Mouse (Mus musculus) hindbrain, embryonic 10.5 days (tissue): Measurements from ENCODE around the gene Zfand2a. TPM values are rescaled to one million over a fixed set of nuclear protein-coding genes. Genes with fewer than 3 reads are reported as not detected.
A peak's percentile ranks its signal among the peaks of the same experiment; 100 is the strongest.

Experiments used
- DNase-seq: peaks from one replicate; pipeline ENCODE4 v3.0.0-alpha.2; 2017; ENCODE audit warnings: low spot score
- H3K27ac ChIP-seq: fragments of 300-500 bp; sonication (generic); 2 replicates; pipeline ENCODE4 v1.5.1; 2016; ENCODE audit warnings: mild to moderate bottlenecking, moderate library complexity
- H3K27me3 ChIP-seq: fragments of 300-500 bp; sonication (generic); 2 replicates; pipeline ENCODE4 v1.6.1; 2016; ENCODE audit warnings: mild to moderate bottlenecking; ENCODE audit not compliant: poor library complexity, insufficient read depth, severe bottlenecking
- H3K36me3 ChIP-seq: fragments of 300-500 bp; sonication (generic); 2 replicates; pipeline ENCODE4 v1.6.1; 2016; ENCODE audit warnings: mild to moderate bottlenecking, moderate library complexity
- H3K4me1 ChIP-seq: fragments of 300-500 bp; sonication (generic); replicated peaks from 2 replicates; pipeline ENCODE4 v1.6.1; 2016; ENCODE audit warnings: mild to moderate bottlenecking
- H3K4me3 ChIP-seq: fragments of 300-500 bp; sonication (generic); 2 replicates; pipeline ENCODE4 v1.5.1; 2016; ENCODE audit warnings: mild to moderate bottlenecking, moderate library complexity
- H3K9me3 ChIP-seq: fragments of 300-500 bp; sonication (generic); 2 replicates; pipeline ENCODE4 v1.6.1; 2016; ENCODE audit warnings: mild to moderate bottlenecking, moderate library complexity
- WGBS: fragments of 180-500 bp; shearing (Covaris S2); methylation state at CpG from one replicate; pipeline ENCODE4 v1.1.7; 2016; 5-methylcytosine and 5-hydroxymethylcytosine counted together
- polyA plus RNA-seq: library from polyadenylated mRNA; unstranded; fragments of >200 nt; fragmentation: Nextera tagmentation; extraction: Ambion mirVana; gene quantifications from 2 replicates; pipeline ENCODE4 v1.2.1, GENCODE M21; 2016

Gene Zfand2a
- 9.7 and 13.2 TPM in 2 replicates for polyA plus RNA-seq

- DNase-seq = peak; percentile 100
- Histone ChIP-seq H3K4me1 (peaks cover 19% of the 10 kb centered on the region), H3K4me3 (peak within 1 kb of the TSS; percentile 77), H3K27me3 (no peaks in the 10 kb centered on the region), H3K27ac (peak within 1 kb of the TSS; percentile 87), H3K36me3 (peaks cover 31% of the 10 kb centered on the region), H3K9me3 (peaks cover 16% of the 10 kb centered on the region; the same call in 1 of the 2 replicates)
- 1% methylated on average over 42 of the region's 42 CpGs for WGBS
These were observed at the start of gene Zfand2a for GRCm38 (mm10) chr5:139484185-139484814. Gene Zfand2a (minus strand): TSS chr5:139484549.

GRCm38 (mm10) chr5:139528851-139529250 lies 44.5 kb upstream of the Zfand2a start:
- Histone ChIP-seq H3K4me3 (no peak overlapping the region), H3K36me3 (no peaks in the 10 kb centered on the region), H3K27me3 (peaks cover 98% of the 10 kb centered on the region), H3K9me3 (no peaks in the 10 kb centered on the region), H3K4me1 (no peaks in the 10 kb centered on the region), H3K27ac (no peak overlapping the region)
- DNase-seq = no peak
- 79% methylated on average over 7 of the region's 7 CpGs for WGBS

GRCm38 (mm10) chr5:139521987-139522386 lies 37.6 kb upstream of the Zfand2a start:
- Histone ChIP-seq H3K4me3 (no peak overlapping the region), H3K9me3 (no peaks in the 10 kb centered on the region), H3K27ac (no peak overlapping the region), H3K4me1 (0 out of 2 replicates have a peak, but pooled peaks cover 6% of the 10 kb centered on the region), H3K36me3 (no peaks in the 10 kb centered on the region), H3K27me3 (peaks cover 75% of the 10 kb centered on the region)
- DNase-seq = peak; percentile 26
- 67% methylated on average over 10 of the region's 10 CpGs for WGBS

- Histone ChIP-seq H3K4me3 (no peak overlapping the region), H3K36me3 (no peaks in the 10 kb centered on the region), H3K27me3 (peaks cover 66% of the 10 kb centered on the region), H3K27ac (no peak overlapping the region), H3K9me3 (no peaks in the 10 kb centered on the region), H3K4me1 (0 out of 2 replicates have a peak, but pooled peaks cover 9% of the 10 kb centered on the region)
- DNase-seq = no peak
- 66% methylated on average over 14 of the region's 14 CpGs for WGBS
These were observed 35.9 kb upstream of the Zfand2a start for GRCm38 (mm10) chr5:139520069-139520834.

GRCm38 (mm10) chr5:139516281-139516680 lies 31.9 kb upstream of the Zfand2a start:
- Histone ChIP-seq H3K36me3 (no peaks in the 10 kb centered on the region), H3K9me3 (no peaks in the 10 kb centered on the region), H3K4me3 (no peak overlapping the region), H3K27me3 (peaks cover 36% of the 10 kb centered on the region), H3K4me1 (0 out of 2 replicates have a peak, but pooled peaks cover 3% of the 10 kb centered on the region), H3K27ac (no peak overlapping the region)
- 45% methylated on average over 11 of the region's 11 CpGs for WGBS
- no peak for DNase-seq

- peaks cover 30% of the 10 kb centered on the region for H3K27me3 ChIP-seq
- no peak overlapping the region for H3K4me3 ChIP-seq
- H3K9me3 ChIP-seq = no peaks in the 10 kb centered on the region
- no peaks in the 10 kb centered on the region for H3K36me3 ChIP-seq
- WGBS = 87% methylated on average over 4 of the region's 4 CpGs
- DNase-seq = no peak
- no peak overlapping the region for H3K27ac ChIP-seq
- H3K4me1 ChIP-seq = 0 out of 2 replicates have a peak, but pooled peaks cover 3% of the 10 kb centered on the region
These were observed 27.9 kb upstream of the Zfand2a start for GRCm38 (mm10) chr5:139512201-139512600.

- Histone ChIP-seq H3K36me3 (no peaks in the 10 kb centered on the region), H3K27me3 (peaks cover 27% of the 10 kb centered on the region), H3K9me3 (no peaks in the 10 kb centered on the region), H3K4me1 (no peaks in the 10 kb centered on the region), H3K4me3 (no peak overlapping the region), H3K27ac (no peak overlapping the region)
- 18% methylated on average over 17 of the region's 17 CpGs for WGBS
- no peak for DNase-seq
These were observed 26.5 kb upstream of the Zfand2a start for GRCm38 (mm10) chr5:139510682-139511366.

- H3K9me3 ChIP-seq = no peaks in the 10 kb centered on the region
- WGBS = 22% methylated on average over 5 of the region's 5 CpGs
- no peak for DNase-seq
- H3K27ac ChIP-seq = no peak overlapping the region
- H3K27me3 ChIP-seq = peaks cover 38% of the 10 kb centered on the region
- H3K4me1 ChIP-seq = no peaks in the 10 kb centered on the region
- no peaks in the 10 kb centered on the region for H3K36me3 ChIP-seq
- H3K4me3 ChIP-seq = no peak overlapping the region
These were observed 21.9 kb upstream of the Zfand2a start for GRCm38 (mm10) chr5:139506207-139506606.

GRCm38 (mm10) chr5:139505073-139505606 lies 20.8 kb upstream of the Zfand2a start:
- no peaks in the 10 kb centered on the region for H3K36me3 ChIP-seq
- WGBS = 10% methylated on average over 12 of the region's 14 CpGs
- no peaks in the 10 kb centered on the region for H3K4me1 ChIP-seq
- H3K27ac ChIP-seq = no peak overlapping the region
- H3K9me3 ChIP-seq = no peaks in the 10 kb centered on the region
- peaks cover 27% of the 10 kb centered on the region; the same call in 1 of the 2 replicates for H3K27me3 ChIP-seq
- H3K4me3 ChIP-seq = no peak overlapping the region
- peak; percentile 73 for DNase-seq

- 87% methylated on average over 14 of the region's 14 CpGs for WGBS
- peaks cover 20% of the 10 kb centered on the region; the same call in 1 of the 2 replicates for H3K27me3 ChIP-seq
- no peak for DNase-seq
These were observed 17.9 kb upstream of the Zfand2a start for GRCm38 (mm10) chr5:139502281-139502680.

GRCm38 (mm10) chr5:139498791-139499190 lies 14.4 kb upstream of the Zfand2a start:
- no peak for DNase-seq
- WGBS = 69% methylated on average over 5 of the region's 5 CpGs
- Histone ChIP-seq H3K4me1 (no peaks in the 10 kb centered on the region), H3K27ac (no peak overlapping the region), H3K4me3 (no peak overlapping the region), H3K9me3 (no peaks in the 10 kb centered on the region), H3K27me3 (peaks cover 8% of the 10 kb centered on the region), H3K36me3 (no peaks in the 10 kb centered on the region)

More at GRCm38 (mm10) chr5:139502281-139502680, 17.9 kb upstream of the Zfand2a start:
- Histone ChIP-seq H3K36me3 (no peaks in the 10 kb centered on the region), H3K9me3 (no peaks in the 10 kb centered on the region), H3K4me3 (no peak overlapping the region), H3K27ac (no peak overlapping the region), H3K4me1 (no peaks in the 10 kb centered on the region)

- Histone ChIP-seq H3K36me3 (no peaks in the 10 kb centered on the region), H3K9me3 (no peaks in the 10 kb centered on the region), H3K4me3 (no peak overlapping the region), H3K27me3 (no peaks in the 10 kb centered on the region; the same call in 1 of the 2 replicates), H3K27ac (no peak overlapping the region), H3K4me1 (no peaks in the 10 kb centered on the region)
- WGBS = 56% methylated on average over 5 of the region's 5 CpGs
- no peak for DNase-seq
These were observed 12.6 kb upstream of the Zfand2a start for GRCm38 (mm10) chr5:139496939-139497338.
